In the genomic region with DNA sequence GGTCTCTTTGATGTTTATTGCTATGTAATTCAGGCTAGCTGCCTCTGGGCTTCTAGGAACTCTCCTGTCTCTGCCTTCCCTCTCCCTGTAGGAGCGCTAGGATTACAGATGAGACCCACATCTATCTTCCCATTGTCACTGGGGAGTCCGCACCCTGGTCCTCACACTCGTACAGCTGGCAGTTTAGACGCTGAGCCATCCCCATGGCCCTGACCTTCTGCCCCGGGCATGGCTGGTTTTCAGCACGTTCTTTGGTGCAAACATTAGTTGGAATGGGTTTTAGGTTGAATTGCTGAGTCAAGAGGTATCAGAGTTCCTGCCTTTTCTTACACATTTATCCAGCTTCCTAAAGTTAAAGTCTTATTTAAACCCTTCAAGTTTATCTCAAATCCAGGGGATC, we compare ENCODE assay signal across 21 mouse cellular contexts.
DNase-seq lines count a peak whose midpoint lies in the region; ATAC-seq and TF ChIP-seq lines count a peak whose summit lies in the region.
"Had no signal": no experiment of that assay in that cellular context is flagged by ENCODE, and none has a peak within 500 bp of the region (broad histone marks: within the 10 kb centered on the region; RNA-seq: fewer than 3 reads in every experiment).

No protein-coding gene starts in this region.

- no peaks in the 10 kb centered on the region for H3K36me3 ChIP-seq in heart, embryonic 12.5 days
- no peaks in the 10 kb centered on the region for H3K36me3 ChIP-seq in liver, adult 2 months (ENCODE audit: control insufficient read depth, insufficient read depth, low read length)
- no peaks in the 10 kb centered on the region for H3K36me3 ChIP-seq in liver, embryonic 12.5 days
- H3K36me3 ChIP-seq: embryonic facial prominence, embryonic 13.5 days; embryonic facial prominence, embryonic 15.5 days; forebrain, embryonic 10.5 days had no signal

- no peaks in the 10 kb centered on the region for H3K9me3 ChIP-seq in heart, embryonic 12.5 days (replicated peaks)
- H3K9me3 ChIP-seq in liver, embryonic 12.5 days (replicated peaks) = no peaks in the 10 kb centered on the region
- H3K9me3 ChIP-seq: embryonic facial prominence, embryonic 13.5 days; embryonic facial prominence, embryonic 15.5 days; forebrain, embryonic 10.5 days; forebrain, embryonic 13.5 days had no signal

- H3K4me1 ChIP-seq in heart, embryonic 12.5 days (replicated peaks) = no peaks in the 10 kb centered on the region
- H3K4me1 ChIP-seq in liver, adult 2 months (ENCODE audit: control insufficient read depth, insufficient read depth, low read length) = peaks cover 5% of the 10 kb centered on the region; the same call in 1 of the 2 replicates
- H3K4me1 ChIP-seq in liver, embryonic 12.5 days = no peaks in the 10 kb centered on the region
- H3K4me1 ChIP-seq: embryonic facial prominence, embryonic 13.5 days; embryonic facial prominence, embryonic 15.5 days; forebrain, embryonic 10.5 days; forebrain, embryonic 13.5 days had no signal

- peaks cover 14% of the 10 kb centered on the region; the same call in 1 of the 2 replicates for H3K27me3 ChIP-seq in heart, embryonic 12.5 days (replicated peaks)
- H3K27me3 ChIP-seq in liver, adult 2 months (ENCODE audit: control insufficient read depth, insufficient read depth, low read length) = no peaks in the 10 kb centered on the region
- no peaks in the 10 kb centered on the region; the same call in 1 of the 2 replicates for H3K27me3 ChIP-seq in liver, embryonic 12.5 days (replicated peaks)
- H3K27me3 ChIP-seq: embryonic facial prominence, embryonic 13.5 days; embryonic facial prominence, embryonic 15.5 days; forebrain, embryonic 13.5 days had no signal

- no peak for TF ChIP-seq POLR2A in liver, adult 2 months (IDR thresholded peaks at IDR 0.05; ENCODE audit: extremely low read depth, insufficient read depth, low read length)

- DNase-seq in adrenal gland, postnatal 10 days = peak; percentile 52
- DNase-seq in adrenal gland, postnatal 14 days = no peak
- peak; percentile 9 to 30 for DNase-seq in adrenal gland, postnatal 36 days
- no peak for DNase-seq in adrenal gland, adult 8-10 months
- peak; percentile 51 for DNase-seq in heart, adult 11 months
- DNase-seq in liver, adult 2 months (ENCODE audit: extremely low read depth, low read depth, low spot score) = peak; percentile 85
- DNase-seq: cerebellum, adult 11 months; cerebellum, adult 18-20 months; cerebellum, adult 8-10 months; cerebellum, adult 9-11 months; cerebellum, postnatal 14 days; cerebellum, postnatal 36 days; embryo, embryonic 11 days had no signal

- no peak for TF ChIP-seq CTCF in liver, adult 2 months (IDR thresholded peaks at IDR 0.05; ENCODE audit: low read depth, low read length)

- no peak overlapping the region for H3K4me2 ChIP-seq in heart, embryonic 12.5 days
- H3K4me2 ChIP-seq in liver, embryonic 12.5 days = no peak overlapping the region
- H3K4me2 ChIP-seq: embryonic facial prominence, embryonic 13.5 days; embryonic facial prominence, embryonic 15.5 days; forebrain, embryonic 13.5 days had no signal

- no peak for ATAC-seq in heart, embryonic 12.5 days (ENCODE audit: insufficient number of reproducible peaks, low FRiP score)
- ATAC-seq in liver, embryonic 12.5 days = no peak
- ATAC-seq: forebrain, embryonic 13.5 days; forebrain, embryonic 16.5 days had no signal

- H3K79me2 ChIP-seq in liver, adult 2 months (ENCODE audit: control insufficient read depth, insufficient read depth, low read length) = no peaks in the 10 kb centered on the region

- H3K27ac ChIP-seq in heart, embryonic 12.5 days (ENCODE audit: poor library complexity, severe bottlenecking) = no peak overlapping the region
- H3K27ac ChIP-seq in liver, adult 2 months (replicated peaks; ENCODE audit: insufficient read depth, low read depth, low read length) = no peak overlapping the region
- no peak overlapping the region for H3K27ac ChIP-seq in liver, embryonic 12.5 days
- H3K27ac ChIP-seq: embryonic facial prominence, embryonic 13.5 days; embryonic facial prominence, embryonic 15.5 days; forebrain, embryonic 10.5 days; forebrain, embryonic 13.5 days had no signal

- H3K9ac ChIP-seq in heart, embryonic 12.5 days = no peak overlapping the region
- H3K9ac ChIP-seq in liver, adult 2 months (ENCODE audit: low read depth, low read length) = no peak overlapping the region
- H3K9ac ChIP-seq in liver, embryonic 12.5 days = no peak overlapping the region
- H3K9ac ChIP-seq: embryonic facial prominence, embryonic 13.5 days; embryonic facial prominence, embryonic 15.5 days; forebrain, embryonic 13.5 days had no signal

- no peak overlapping the region for H3K4me3 ChIP-seq in heart, embryonic 12.5 days
- no peak overlapping the region for H3K4me3 ChIP-seq in liver, adult 2 months (ENCODE audit: insufficient read depth, low read depth, low read length)
- H3K4me3 ChIP-seq in liver, embryonic 12.5 days = no peak overlapping the region
- H3K4me3 ChIP-seq: embryonic facial prominence, embryonic 13.5 days; embryonic facial prominence, embryonic 15.5 days; erythroblast, embryonic 14.5 days; forebrain, embryonic 10.5 days; forebrain, embryonic 13.5 days had no signal

- 76% methylated on average over 6 of the region's 6 CpGs for WGBS in heart, embryonic 12.5 days
- 37% methylated on average over 6 of the region's 6 CpGs for WGBS in liver, adult 2 months
- WGBS in liver, embryonic 12.5 days (ENCODE audit: insufficient replicate concordance) = 67% methylated on average over 6 of the region's 6 CpGs

Comparison
In these comparisons a context has a peak if more than half of its experiments do, and no peak if none do; other contexts are left out.
1. DNase-seq: peak in adrenal gland, postnatal 10 days (single experiment), adrenal gland, postnatal 36 days (2 of 2), heart, adult 11 months (single experiment) and liver, adult 2 months (single experiment); none in adrenal gland, postnatal 14 days (single experiment) and adrenal gland, adult 8-10 months (single experiment).